Mouse (Mus musculus): ENCODE data around the gene Ttll12.
A peak's percentile ranks its signal among the peaks of the same experiment; 100 is the strongest.

The Ttll12 gene

DNA sequence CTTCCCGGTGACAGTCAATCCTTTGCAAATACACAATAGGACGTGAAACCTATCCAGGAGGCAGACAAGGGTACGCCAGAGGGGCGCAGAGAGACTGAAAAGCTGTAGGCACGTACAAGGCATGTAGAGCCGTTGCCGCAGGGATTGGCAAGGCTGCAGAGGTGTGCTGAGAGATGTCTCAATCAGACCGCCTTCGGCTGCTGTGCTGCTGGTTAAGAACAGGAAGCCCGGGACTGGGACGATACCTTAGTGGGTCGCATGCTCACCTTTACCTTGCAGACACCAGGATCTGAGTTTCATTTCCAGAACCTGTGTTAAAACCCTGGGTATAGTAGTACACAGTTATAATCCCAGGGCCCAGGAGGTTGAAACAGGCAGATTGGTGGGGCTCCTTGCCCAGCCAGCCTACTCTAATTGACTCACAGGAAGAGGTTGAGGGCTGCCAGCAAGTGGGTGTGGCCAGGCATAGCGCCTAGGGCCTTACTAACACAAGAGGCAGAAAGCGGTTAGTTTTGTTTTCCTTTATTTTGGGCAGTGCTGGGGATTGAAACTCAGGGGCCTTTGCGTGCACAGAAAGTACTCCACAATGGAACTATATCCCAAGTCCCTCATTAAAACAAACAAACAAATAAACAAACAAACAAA is 32.2 kb downstream of the Ttll12 start:
- DNase-seq, result peak; percentile 49

DNA sequence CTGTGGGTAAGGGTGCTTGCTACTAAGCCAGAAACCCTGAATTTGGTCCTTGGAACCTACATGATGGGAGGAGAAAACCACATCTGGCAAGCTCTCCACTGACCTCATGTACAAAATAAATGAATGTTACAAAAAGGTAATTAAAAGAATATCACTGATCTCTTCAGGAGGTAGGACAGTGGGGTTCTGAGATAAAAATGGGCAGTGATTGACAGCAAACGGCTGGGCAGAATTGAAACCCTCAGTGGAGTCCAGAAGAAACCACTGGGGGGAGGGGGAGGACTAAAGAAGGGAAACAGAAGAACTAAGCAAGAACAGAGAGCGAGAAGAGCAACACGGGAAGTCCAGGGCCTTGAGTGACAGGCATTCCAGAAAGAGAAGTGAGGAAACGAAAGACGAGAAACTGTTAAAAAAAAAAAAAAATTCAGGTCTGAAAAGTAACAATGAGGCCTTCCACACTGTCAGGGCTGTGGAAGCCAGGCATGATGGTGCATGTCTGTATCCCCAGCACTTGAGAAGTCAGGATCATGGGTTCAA is 33.9 kb downstream of the Ttll12 start:
- no peak for DNase-seq

DNA sequence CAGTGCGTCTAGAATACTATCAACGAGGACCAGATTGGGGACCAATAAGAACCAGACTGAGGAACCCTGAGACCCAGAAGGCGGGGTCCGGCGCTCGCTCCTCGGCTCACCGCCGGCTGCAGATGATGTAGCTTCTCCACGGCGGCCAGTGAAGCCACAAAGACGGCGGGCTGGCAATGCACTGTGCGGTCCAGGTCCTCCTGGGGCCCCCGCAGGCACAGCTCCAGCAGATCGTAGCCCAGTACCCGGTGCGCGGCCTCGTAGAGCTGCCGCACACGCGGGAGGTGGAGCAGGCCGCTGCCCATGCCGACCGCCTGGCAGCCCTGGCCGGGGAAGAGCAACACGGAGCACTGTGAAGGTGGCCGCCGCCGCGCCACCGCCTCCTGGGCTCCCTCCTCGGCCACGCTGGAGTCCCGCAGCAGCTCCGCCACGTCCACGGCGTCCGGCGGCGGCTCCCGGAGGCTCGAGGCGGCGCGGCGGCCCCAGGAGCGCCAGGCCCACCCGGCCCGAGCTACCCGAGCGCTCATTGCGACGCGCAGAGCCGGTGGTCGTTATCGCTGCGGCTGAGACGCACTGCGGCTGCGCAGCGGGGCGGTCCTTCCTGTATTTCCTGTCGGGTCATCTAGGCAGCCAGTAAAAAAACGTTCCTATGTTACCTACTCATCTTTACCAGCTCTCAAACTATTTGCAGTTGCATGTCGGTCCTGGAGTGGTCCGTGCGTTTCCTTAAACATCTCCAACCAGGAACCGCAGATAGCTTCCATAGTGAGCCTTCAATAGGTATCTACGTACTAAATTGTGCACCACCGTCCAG is 39.6 kb downstream of the Ttll12 start:
- peak; percentile 87 for DNase-seq

DNA sequence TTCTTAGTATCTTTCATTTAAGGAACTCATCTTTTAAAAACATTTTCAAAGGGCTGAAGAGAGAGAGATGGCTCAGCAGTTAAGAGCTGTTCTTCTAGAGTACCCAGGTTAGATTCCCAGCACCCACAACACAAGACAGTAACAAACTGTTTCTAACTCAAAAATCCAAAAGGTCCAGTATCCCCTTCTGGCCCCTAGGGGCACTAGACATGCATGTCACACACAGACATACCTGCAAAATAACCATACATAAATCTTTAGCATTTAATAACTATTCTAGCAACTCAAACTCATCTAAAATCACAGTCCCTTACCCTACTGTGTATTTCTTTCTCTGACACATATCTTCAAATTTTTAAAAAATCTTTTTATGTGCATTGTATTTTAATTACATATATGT is 41.1 kb downstream of the Ttll12 start:
- DNase-seq, result no peak

DNA sequence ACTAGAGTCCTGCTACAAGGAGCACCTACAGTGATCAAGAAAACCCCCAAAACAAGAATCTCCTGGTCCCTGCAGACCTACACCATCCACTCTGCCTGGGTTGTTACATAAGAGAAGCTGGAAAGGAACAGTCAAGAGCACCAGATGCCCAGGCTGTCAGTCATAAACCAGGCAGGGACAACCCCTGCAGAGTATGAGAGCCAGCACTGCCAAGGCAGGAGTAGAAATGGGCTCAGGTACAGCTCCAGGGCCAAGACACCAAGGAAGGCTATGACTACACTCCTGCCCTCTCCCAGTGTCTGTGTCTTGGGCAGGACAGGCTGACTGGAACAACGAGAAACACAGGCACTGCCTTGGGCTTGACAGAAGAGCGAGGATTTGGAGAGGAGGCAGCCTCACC is 44.8 kb downstream of the Ttll12 start:
- no peak for DNase-seq

DNA sequence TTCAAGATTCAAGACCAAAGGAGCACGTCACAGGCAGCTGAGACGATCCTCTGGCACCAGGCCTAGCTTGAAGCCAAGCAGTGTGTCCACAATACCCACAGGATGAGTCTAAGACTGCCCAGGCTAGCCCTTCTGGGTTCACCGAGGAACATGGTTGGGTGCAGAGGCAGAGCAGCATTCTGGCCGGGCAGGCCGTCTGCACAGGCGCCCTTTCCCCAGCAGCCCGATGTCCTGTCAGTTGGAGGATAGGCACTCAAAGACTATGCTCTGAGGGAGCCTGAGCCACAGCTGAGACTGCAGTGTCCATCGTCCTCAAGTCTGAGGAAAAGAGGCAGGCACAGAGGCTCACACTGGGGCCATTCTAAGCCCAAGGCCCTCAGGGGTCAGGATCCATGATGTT is 47.8 kb downstream of the Ttll12 start:
- no peak for DNase-seq

DNA sequence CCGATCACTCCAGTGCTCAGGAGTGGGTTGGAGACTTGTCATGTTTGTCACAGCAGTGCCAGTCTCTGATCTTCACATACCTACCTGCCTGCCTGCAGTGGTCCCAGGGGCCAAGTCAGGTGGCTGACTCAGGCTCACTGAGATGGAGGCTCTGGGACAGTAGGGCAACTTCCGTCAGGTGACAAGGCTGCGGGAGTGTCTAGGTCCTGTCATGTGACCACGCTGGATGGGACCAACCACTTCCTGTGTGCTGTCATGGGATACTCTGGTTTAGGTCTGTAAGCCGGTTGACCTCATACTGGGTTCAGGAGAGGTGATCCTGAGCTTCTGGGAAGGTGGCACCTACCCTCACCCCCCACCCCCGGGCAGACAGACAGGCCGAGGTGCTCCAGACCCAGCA is 48.9 kb downstream of the Ttll12 start:
- DNase-seq, result no peak

DNA sequence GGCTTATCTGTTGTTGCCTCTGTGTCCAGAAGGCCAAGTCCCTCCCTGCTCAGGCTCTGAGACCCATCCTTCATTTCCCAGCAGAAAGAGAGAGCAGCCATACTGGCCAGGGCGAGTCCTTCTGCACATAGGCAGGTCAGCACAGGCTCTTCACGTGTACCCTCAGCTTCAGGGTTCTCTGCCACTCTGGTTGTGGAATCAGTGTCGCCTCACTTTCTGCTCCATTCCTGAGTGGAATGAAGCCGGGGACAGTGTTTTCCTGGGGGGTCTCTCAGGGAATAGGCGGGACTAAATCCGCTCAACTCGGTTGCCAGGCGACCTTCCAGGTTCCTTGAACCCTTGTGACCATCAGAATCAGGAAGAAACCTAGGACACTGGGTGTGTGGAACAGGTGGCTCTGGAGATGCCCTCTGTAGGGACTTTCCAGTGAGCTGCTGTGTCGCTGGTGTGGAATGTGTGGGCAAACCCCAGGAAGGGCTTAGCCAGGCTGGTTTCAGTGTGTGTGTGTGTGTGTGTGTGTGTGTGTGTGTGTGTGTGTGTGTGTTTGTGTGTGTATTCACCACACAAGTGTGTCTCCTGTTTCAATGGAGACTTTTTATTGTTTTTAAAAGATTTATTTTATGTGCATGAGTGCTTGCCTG is 53.2 kb downstream of the Ttll12 start:
- DNase-seq, result no peak

DNA sequence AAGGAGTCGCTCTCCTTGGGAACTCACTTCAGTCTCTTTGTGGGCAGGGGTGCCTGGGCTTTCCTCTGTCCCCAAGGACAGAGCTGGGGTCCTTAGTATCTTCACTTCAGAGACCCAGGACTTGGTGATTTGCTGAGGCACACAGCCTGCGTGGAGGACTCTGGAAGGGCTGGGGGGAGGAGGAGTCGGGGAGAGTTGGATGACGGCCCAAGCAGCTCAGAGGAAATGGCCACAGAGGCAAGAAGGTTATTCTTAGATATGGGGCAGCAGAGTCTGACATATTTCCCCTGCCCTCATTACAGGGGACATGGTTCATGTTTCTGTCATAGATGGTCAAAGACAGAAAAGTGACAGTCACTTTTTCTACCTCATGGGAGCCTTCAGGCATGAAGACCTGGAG is 55.1 kb downstream of the Ttll12 start:
- no peak for DNase-seq

DNA sequence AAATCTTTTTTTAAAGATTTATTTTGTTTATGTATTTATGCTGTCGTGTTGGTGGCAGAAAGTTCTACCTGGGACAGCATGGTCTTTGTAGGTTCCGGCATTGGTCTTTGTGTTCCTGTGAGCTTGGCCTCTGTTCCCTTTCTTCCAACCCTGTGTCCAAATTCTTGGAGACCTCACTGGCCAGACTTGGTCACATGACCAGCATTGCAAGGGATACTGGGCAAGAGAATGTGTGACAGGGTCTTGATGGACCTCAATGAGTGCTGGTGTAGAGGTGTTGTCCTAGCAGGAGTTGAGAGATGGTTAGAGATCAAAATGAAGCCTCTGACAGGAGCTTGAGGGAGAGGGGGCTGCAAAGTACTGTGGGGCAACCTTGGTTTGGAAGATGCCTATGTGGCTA is 56.1 kb downstream of the Ttll12 start:
- no peak for DNase-seq

DNA sequence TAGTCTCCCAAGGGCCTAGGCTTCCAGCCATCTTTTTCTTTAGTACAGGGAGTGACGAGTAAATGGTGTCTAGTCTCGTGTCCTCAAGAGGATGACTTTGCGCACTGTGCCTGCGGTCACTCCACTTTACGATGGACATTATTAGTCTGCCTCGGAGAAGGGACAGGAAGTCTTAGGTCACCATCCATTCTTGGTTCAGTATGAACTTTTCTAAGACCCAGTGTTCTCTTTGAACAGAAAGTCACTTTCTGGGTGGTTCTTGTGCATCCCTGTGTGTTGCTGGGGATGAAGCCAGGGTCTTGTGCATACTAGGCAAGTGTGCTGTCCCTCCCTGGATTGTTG is 59.1 kb downstream of the Ttll12 start:
- DNase-seq, result no peak

DNA sequence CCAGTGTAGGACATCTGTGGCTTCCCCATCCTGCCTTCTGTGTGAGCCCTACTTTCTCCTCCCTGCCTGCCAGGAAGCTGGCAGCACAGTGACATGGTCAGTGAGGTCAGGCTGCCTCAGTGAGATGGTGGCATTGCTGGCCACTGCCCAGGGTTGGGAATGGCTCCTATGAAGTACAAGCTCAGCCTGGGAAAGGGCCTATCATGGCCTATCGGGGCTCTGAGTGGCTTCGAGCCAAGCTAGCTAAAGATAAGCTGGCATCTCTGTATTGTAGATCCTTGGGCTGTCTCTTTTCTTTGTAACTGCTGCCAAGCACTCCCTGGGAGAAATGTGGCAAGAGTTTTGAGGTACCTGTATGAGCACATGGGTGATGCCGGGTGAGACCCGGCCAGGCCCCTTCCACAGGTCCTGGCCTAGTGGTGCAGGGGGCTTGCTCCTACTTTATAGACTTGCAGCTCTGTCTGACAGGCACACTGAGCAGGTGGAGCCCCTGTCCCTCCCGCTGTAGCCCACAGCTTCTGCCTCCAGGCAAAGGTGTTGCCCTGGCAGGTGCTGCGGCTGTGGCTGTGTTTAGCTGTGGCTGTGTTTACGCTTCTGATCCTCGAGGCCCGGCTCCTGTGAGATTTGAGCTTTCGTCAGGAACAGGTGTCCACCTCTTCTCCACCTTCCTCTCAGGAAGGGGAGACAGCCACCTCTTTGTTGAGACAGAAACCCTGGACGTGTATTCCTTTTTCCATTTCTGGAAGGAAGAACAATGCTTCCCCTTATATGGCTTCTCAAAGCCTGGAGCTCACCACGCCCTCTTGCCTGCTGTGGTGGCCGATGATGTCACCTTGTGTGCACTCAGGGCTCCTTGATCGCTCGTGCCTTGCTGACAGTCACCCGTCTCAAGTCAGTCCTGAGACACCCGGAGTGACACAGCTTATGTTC is 59.7 kb downstream of the Ttll12 start:
- DNase-seq, result no peak

DNA sequence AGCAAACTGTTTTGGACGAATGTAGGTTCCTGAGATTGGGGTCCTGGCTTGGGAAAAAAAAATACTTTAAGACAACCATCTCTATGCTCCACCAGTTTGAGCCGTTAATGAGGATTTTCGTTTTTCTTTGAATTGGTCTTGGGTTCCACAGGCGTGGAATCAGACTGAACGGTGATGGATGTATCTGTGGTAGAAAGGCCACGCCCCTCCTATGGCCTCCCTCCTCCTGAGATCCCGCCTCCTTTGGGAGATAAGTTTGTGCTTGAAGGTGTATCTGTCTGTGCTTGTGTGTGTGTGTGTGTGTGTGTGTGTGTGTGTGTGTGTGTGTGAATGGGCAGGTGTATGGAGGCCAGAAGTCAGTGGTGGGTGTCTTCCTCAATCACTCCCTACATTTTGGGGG is 62.4 kb downstream of the Ttll12 start:
- DNase-seq, result no peak

DNA sequence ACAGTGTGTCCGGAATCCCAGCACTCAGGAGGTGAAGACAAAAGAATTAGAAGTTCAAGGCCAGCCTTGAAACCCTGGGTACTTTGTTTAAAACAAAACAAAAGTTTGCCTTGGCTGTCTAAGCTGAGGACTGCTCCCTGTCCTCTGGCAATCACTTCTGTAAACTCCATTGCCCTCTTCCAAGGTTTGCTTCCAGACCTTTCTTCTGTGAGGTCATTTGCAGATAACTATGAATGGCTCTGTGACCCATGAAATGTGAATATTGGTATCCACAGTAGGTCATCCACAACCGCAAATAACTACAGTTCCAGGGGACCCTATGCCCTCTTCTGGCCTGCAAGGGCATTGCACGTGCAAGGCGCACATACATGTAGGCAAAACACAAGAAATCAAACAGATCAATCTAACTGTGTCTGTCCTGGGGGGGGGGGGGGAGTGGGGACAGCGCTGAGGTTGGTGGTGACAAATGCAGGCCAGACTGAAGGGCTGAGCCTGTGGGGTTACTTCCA is 62.9 kb downstream of the Ttll12 start:
- DNase-seq, result no peak

DNA sequence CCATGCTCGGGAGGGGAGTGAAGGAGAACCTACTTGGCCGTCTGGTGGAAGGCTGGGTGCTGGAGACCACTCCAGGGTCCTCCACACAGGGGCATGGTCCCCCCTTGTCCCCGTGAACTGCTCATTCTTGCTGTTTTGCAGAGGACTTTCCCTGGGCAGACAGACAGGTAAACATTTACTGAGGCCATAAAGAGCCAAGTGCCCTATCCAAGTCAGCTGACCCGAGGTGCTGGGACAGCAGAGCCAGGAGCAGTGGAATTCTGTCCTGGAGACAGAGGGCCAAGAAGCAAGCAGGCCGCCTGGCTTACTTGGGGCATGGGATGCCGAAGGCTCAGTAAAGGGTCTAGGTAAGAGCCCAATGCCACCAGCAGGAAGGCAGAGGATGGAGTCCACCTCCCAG is 64.3 kb downstream of the Ttll12 start:
- DNase-seq, result no peak

DNA sequence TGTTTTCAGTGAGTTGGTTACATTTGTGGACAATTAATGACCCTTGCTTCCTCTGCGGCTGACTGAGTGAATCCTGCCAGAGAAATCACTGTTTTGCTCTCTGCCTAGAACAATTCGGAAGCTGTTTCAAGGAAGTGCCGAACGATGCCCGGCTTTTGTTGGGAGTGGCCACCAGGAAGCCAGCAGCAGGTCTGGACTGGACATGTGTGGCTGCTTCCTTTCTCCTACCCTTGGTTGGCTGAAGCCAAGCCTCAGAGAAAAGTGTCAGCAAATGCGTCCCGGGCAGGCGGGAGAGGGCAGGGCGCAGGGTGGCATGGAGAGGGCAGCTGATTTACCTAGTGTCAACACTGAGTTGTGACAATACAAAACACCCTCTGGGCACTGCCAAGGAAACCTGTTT is 64.7 kb downstream of the Ttll12 start:
- DNase-seq, result no peak

DNA sequence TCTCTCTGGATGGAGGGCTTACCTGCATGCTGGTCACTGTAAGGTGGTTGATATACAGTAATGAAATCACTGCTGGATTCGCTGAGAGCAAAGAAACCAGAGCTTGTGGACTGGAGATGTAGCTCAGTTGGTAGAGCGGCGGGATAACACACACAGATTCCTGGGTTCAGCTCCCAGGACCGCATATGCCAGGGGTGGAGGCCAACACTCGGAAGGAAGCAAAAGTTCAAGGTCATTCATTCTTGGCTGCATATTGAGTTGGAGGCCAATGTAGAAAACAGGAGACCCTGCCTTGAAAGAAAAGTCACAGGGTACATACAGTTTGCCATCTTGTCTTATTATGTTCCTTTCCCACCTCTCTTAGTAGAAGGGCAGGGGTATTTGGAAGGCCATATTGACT is 65.2 kb downstream of the Ttll12 start:
- DNase-seq, result no peak

DNA sequence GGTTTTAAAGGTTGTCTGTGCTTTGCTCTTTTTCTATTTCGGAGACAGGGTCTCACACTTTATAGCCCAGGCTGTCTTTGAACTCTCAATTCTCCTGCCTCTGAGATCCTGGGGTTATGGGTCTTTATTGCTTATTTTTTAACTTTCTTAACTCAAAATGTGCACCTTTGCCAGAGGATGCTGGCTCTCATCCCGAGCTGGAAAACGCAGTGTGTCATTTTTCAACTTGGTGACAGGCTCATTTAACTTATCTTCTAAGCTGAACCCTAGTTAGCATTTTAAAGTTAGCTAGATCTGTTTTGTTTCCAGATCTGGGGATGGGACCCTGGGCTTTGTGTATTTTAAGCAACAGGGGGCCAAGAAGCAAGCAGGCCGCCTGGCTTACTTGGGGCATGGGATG is 66.1 kb downstream of the Ttll12 start:
- no peak for DNase-seq

DNA sequence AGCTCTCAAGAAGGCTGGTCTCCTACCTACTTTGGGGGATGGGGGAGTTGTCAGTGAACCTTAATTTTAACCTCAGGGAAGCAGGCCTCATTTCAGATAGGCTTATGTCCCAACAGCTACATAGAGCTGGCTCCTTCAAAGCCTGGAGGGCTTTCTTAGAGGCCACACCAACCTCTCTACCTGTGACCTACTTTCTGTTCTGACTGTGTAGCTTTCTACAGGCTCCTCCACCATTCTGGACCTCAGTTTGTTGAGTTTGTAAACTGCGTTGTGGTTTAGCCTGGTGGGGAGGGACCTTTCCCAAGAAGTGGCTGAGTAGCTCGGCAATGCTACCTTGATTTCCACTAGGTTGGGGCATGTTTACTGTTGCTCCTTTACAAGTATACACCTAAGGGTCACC is 67.2 kb downstream of the Ttll12 start:
- DNase-seq, result no peak

DNA sequence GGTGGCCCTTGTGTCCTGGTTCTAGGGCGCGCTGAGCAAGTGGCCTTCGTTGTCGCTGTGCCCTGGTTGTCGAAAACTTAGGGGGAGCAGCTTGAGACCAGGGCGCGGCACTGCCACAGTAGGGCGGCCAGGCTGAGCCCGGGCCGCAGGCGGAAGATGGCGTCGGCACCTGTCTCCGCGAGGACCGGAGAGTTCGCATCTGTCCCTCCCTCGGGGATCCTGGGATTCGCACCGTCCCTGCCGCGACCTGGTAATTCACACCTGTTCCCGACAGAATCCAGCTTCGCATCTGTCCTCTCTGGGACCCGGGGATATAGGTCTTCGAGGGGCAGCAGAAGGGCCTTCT is 67.9 kb downstream of the Ttll12 start:
- no peak for DNase-seq

DNA sequence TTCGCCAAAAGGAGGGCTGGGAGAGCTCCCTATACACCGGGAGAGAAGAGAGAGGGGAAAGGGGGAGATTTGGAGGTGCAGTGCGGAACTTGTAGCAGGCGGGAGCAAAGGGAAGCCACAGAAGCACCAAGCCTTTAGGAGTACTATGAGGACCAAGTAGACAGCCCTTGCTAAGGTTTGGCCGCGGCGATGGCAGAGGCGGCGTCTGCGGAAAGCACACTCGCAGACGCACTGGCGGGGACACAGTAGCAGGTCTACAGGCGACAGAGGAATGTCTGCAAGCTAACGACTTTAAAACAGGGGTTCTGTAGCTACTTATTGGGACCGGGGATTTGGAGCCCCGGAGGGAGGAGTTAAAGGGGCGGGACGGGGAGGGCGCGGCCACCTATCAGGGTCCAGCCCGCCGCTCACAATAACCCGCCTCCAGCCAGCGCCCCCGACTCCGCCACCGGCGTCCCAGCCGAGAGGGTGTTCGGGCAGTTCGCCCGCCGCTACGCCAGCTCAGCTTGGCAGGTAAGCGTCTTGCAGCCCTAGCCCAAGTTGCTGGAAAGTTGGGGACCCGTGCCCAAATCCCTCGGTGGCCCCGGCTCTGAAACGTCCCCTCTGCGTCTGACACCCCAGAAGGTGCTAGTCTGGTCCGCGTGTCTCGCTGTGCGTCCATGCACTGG is 68.4 kb downstream of the Ttll12 start, which contains the start of gene Bik:
Gene Bik, plus strand, starts transcription at position 439 of the 668 bp plus-strand sequence.
- DNase-seq, result no peak

All from right cerebral cortex, postnatal 25 days (tissue).